Mouse (Mus musculus): ENCODE results near the gene Atoh7. TPM values are rescaled to one million over a fixed set of nuclear protein-coding genes. Genes with fewer than 3 reads are reported as not detected.

The Atoh7 gene
- polyA plus RNA-seq, 1 experiment from 2014 or later = not detected

Other genes with a start within 250 kb of the Atoh7 start
- 1.6 and 2.3 TPM in 2 replicates for gene Tet1, start 190.7 kb upstream of the Atoh7 start, polyA plus RNA-seq (2015; fragmentation: Nextera tagmentation; extraction: Ambion mirVana)
- 7.8 and 8.1 TPM in 2 replicates for gene Slc25a16, start 179.0 kb upstream of the Atoh7 start, polyA plus RNA-seq (2015; fragmentation: Nextera tagmentation; extraction: Ambion mirVana)
- gene Dna2, start 152.6 kb upstream of the Atoh7 start, polyA plus RNA-seq (2015; fragmentation: Nextera tagmentation; extraction: Ambion mirVana) = 24.4 TPM in 2 replicates
- gene Rufy2, start 119.4 kb upstream of the Atoh7 start, polyA plus RNA-seq (2015; fragmentation: Nextera tagmentation; extraction: Ambion mirVana) = 1.8 and 2.2 TPM in 2 replicates
- 21.0 and 21.7 TPM in 2 replicates for gene Hnrnph3, start 75.4 kb upstream of the Atoh7 start, polyA plus RNA-seq (2015; fragmentation: Nextera tagmentation; extraction: Ambion mirVana)
- 3.4 and 4.4 TPM in 2 replicates for gene Pbld2, start 75.3 kb upstream of the Atoh7 start, polyA plus RNA-seq (2015; fragmentation: Nextera tagmentation; extraction: Ambion mirVana)
- 17.9 and 27.8 TPM in 2 replicates for gene Pbld1, start 39.5 kb upstream of the Atoh7 start, polyA plus RNA-seq (2015; fragmentation: Nextera tagmentation; extraction: Ambion mirVana)
- gene Mypn, start 104.3 kb downstream of the Atoh7 start, polyA plus RNA-seq (2015; fragmentation: Nextera tagmentation; extraction: Ambion mirVana) = 0.21 and 0.30 TPM in 2 replicates
- gene Herc4, start 144.2 kb downstream of the Atoh7 start, polyA plus RNA-seq (2015; fragmentation: Nextera tagmentation; extraction: Ambion mirVana) = 26.8 and 31.3 TPM in 2 replicates